Mouse (Mus musculus) lung, postnatal 14 days (tissue): ENCODE data around the gene Frrs1l.

Source experiments
- DNase-seq: peaks from one replicate; pipeline ENCODE4 v3.0.0; 2021

The Frrs1l gene

GRCm38 (mm10) chr4:56965586-56966179, 24.5 kb downstream of the Frrs1l start:
- no peak for DNase-seq

GRCm38 (mm10) chr4:56963687-56964086, 26.5 kb downstream of the Frrs1l start:
- DNase-seq: no peak

- no peak for DNase-seq
Observed at GRCm38 (mm10) chr4:56961320-56961925, 28.8 kb downstream of the Frrs1l start.

GRCm38 (mm10) chr4:56957518-56957917, 32.7 kb downstream of the Frrs1l start:
- no peak for DNase-seq

GRCm38 (mm10) chr4:56953235-56953634, 37.0 kb downstream of the Frrs1l start:
- DNase-seq: no peak

- no peak for DNase-seq
Observed at GRCm38 (mm10) chr4:56951701-56952100, 38.5 kb downstream of the Frrs1l start.

GRCm38 (mm10) chr4:56949494-56949893, 40.7 kb downstream of the Frrs1l start:
- DNase-seq: no peak

GRCm38 (mm10) chr4:56946641-56947640, 43.2 kb downstream of the Frrs1l start, which contains the start of gene Tmem245:
Tmem245 (minus strand) TSS chr4:56947437.
- DNase-seq: peak; percentile 94

GRCm38 (mm10) chr4:56946180-56946579, 44.0 kb downstream of the Frrs1l start:
- no peak for DNase-seq

GRCm38 (mm10) chr4:56944286-56944685, 45.9 kb downstream of the Frrs1l start:
- DNase-seq: no peak

GRCm38 (mm10) chr4:56943258-56943657, 46.9 kb downstream of the Frrs1l start:
- DNase-seq: peak; percentile 51

- DNase-seq: no peak
Observed at GRCm38 (mm10) chr4:56942567-56942966, 47.6 kb downstream of the Frrs1l start.

GRCm38 (mm10) chr4:56941481-56941880, 48.7 kb downstream of the Frrs1l start:
- DNase-seq: no peak

- peak; percentile 28 for DNase-seq
Observed at GRCm38 (mm10) chr4:56937136-56937535, 53.1 kb downstream of the Frrs1l start.

- no peak for DNase-seq
Observed at GRCm38 (mm10) chr4:56935327-56935726, 54.9 kb downstream of the Frrs1l start.

GRCm38 (mm10) chr4:56933154-56933553, 57.0 kb downstream of the Frrs1l start:
- DNase-seq: no peak

- no peak for DNase-seq
Observed at GRCm38 (mm10) chr4:56932096-56932495, 58.1 kb downstream of the Frrs1l start.

- no peak for DNase-seq
Observed at GRCm38 (mm10) chr4:56930312-56930711, 59.9 kb downstream of the Frrs1l start.

GRCm38 (mm10) chr4:56926971-56927370, 63.2 kb downstream of the Frrs1l start:
- no peak for DNase-seq

GRCm38 (mm10) chr4:56922229-56922628, 68.0 kb downstream of the Frrs1l start:
- no peak for DNase-seq

GRCm38 (mm10) chr4:56915732-56916325, 74.4 kb downstream of the Frrs1l start:
- DNase-seq: no peak

- DNase-seq: no peak
Observed at GRCm38 (mm10) chr4:56914761-56915160, 75.4 kb downstream of the Frrs1l start.

GRCm38 (mm10) chr4:56914338-56914737, 75.9 kb downstream of the Frrs1l start:
- DNase-seq: no peak
